Mouse (Mus musculus): Measurements from ENCODE around the gene Clec12b. TPM values are rescaled to one million over a fixed set of nuclear protein-coding genes. Genes with fewer than 3 reads are reported as not detected.

Clec12b gene
- polyA plus RNA-seq, 1 experiment from 2014 or later = 0.18 TPM

DNA sequence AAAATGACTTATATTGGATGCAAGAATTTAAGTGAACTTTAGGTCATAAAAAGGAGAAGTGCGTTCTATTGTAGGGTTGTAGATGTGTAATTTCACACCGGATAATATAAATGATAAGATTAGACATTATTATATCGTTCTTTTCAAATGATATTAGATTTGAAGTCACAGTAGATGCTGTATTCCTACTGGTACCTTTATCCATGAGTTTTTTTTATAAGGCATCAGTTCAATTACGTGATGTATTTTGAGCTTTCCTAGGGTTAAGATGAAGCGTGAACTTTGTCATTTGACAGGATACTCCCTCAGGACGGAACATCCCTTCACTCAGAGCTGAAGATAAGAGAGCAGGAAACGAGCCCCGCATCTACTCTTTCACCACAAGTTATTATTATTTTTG, 11.3 kb upstream of the Clec12b start, which contains the start of gene Clec1b:
Clec1b (plus strand) TSS at position 301 of the 400 bp plus-strand sequence.
- Histone ChIP-seq H3K9ac (ENCODE audit: low read length) (no peak within 1 kb of the TSS), H3K36me3 (ENCODE audit: control insufficient read depth, insufficient read depth, low read length) (no peaks in the 10 kb centered on the region), H3K4me3 (ENCODE audit: control insufficient read depth in 1 of 2, insufficient read depth in 1 of 2, low read depth in 1 of 2, low read length in 2 of 2) (no peak within 1 kb of the TSS), H3K4me2 (ENCODE audit: low read length) (no peak within 1 kb of the TSS), H3K27me3 (ENCODE audit: control insufficient read depth, insufficient read depth, low read length) (no peaks in the 10 kb centered on the region), H3K27ac (replicated peaks in 1 of 2; ENCODE audit: control insufficient read depth in 1 of 2, insufficient read depth in 1 of 2, low read depth in 2 of 2, low read length in 2 of 2) (no peak within 1 kb of the TSS), H3K4me1 (ENCODE audit: control insufficient read depth in 2 of 2, insufficient read depth in 2 of 2, low read length in 2 of 2) (peaks cover 0 to 3% of the 10 kb centered on the region in 2 experiments; a peak in 2 of 4 replicates), H3K9me3 (ENCODE audit: control insufficient read depth, low read length) (no peaks in the 10 kb centered on the region)
- WGBS = 55% methylated on average over 8 of the region's 8 CpGs
- ATAC-seq (ENCODE audit: insufficient number of reproducible peaks, insufficient read depth, low FRiP score, low read depth) = no peak

- 73% methylated on average over 6 of the region's 6 CpGs for WGBS
- H3K4me2 ChIP-seq (ENCODE audit: low read length) = no peak overlapping the region
- no peaks in the 10 kb centered on the region for H3K36me3 ChIP-seq (ENCODE audit: control insufficient read depth, insufficient read depth, low read length)
- H3K27me3 ChIP-seq (ENCODE audit: control insufficient read depth, insufficient read depth, low read length) = no peaks in the 10 kb centered on the region
- H3K4me1 ChIP-seq (ENCODE audit: control insufficient read depth in 2 of 2, insufficient read depth in 2 of 2, low read length in 2 of 2) = no peaks in the 10 kb centered on the region
- no peak overlapping the region for H3K27ac ChIP-seq (replicated peaks in 1 of 2; ENCODE audit: control insufficient read depth in 1 of 2, insufficient read depth in 1 of 2, low read depth in 2 of 2, low read length in 2 of 2)
- no peaks in the 10 kb centered on the region for H3K9me3 ChIP-seq (ENCODE audit: control insufficient read depth, low read length)
- H3K4me3 ChIP-seq (ENCODE audit: control insufficient read depth in 1 of 2, insufficient read depth in 1 of 2, low read depth in 1 of 2, low read length in 2 of 2) = no peak overlapping the region
- H3K9ac ChIP-seq (ENCODE audit: low read length) = no peak overlapping the region
- 0 out of 2 replicates have a peak, but pooled peaks have one; percentile 35 for ATAC-seq (ENCODE audit: insufficient number of reproducible peaks, insufficient read depth, low FRiP score, low read depth)
Observed at GRCm38 (mm10) chr6:129393732-129394131, 8.1 kb upstream of the Clec12b start.

- no peaks in the 10 kb centered on the region for H3K27me3 ChIP-seq (ENCODE audit: control insufficient read depth, insufficient read depth, low read length)
- ATAC-seq (ENCODE audit: insufficient number of reproducible peaks, insufficient read depth, low FRiP score, low read depth) = no peak
- H3K4me3 ChIP-seq (ENCODE audit: control insufficient read depth in 1 of 2, insufficient read depth in 1 of 2, low read depth in 1 of 2, low read length in 2 of 2) = no peak overlapping the region
- H3K4me2 ChIP-seq (ENCODE audit: low read length) = no peak overlapping the region
- WGBS = 26% methylated on average over 2 of the region's 2 CpGs
- no peaks in the 10 kb centered on the region for H3K4me1 ChIP-seq (ENCODE audit: control insufficient read depth in 2 of 2, insufficient read depth in 2 of 2, low read length in 2 of 2)
- no peaks in the 10 kb centered on the region for H3K9me3 ChIP-seq (ENCODE audit: control insufficient read depth, low read length)
- no peak overlapping the region for H3K27ac ChIP-seq (replicated peaks in 1 of 2; ENCODE audit: control insufficient read depth in 1 of 2, insufficient read depth in 1 of 2, low read depth in 2 of 2, low read length in 2 of 2)
- H3K36me3 ChIP-seq (ENCODE audit: control insufficient read depth, insufficient read depth, low read length) = no peaks in the 10 kb centered on the region
- no peak overlapping the region for H3K9ac ChIP-seq (ENCODE audit: low read length)
Observed at GRCm38 (mm10) chr6:129393087-129393720, 7.5 kb upstream of the Clec12b start.

DNA sequence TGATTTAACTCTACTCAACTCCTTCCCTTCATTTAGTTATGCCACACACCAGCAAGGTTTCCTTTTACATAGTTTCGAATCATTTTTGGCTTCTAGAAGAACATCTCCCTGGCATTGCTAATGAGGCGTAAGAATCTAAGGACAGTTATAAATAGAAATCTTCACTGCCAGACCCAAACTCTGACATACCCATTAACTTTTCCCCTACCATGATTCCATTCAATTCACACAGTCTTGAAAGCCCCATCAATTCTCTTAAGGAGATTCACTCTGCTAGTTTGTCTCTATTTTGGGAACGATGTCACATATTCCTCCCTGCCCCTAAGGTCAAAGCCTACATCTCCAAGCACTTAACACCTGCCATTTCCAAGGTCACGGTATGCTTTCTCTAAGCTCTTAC, 674 bp downstream of the Clec12b start:
- WGBS = 60% methylated on average over 4 of the region's 4 CpGs

DNA sequence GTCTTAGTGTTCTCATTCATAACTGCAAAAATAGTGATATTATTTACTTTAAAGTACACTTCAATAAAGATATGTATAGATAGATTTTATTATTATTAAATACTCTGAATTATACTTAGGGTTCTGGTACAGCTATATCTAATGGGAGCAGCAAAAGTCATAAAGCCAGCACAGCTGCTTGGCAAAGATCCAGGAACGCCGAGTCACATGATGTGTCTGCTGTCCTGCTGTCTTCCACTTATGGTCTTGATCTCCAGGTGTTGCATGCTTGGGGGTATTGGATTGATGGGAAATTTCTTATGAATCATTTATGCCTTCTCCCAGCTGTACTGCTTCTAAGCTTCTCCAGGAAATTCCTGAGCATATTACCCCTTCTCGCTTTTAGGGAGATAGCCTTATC, 2.2 kb downstream of the Clec12b start:
- Histone ChIP-seq H3K9ac (ENCODE audit: low read length) (no peak overlapping the region), H3K36me3 (ENCODE audit: control insufficient read depth, insufficient read depth, low read length) (no peaks in the 10 kb centered on the region), H3K27me3 (ENCODE audit: control insufficient read depth, insufficient read depth, low read length) (no peaks in the 10 kb centered on the region), H3K4me3 (ENCODE audit: control insufficient read depth in 1 of 2, insufficient read depth in 1 of 2, low read depth in 1 of 2, low read length in 2 of 2) (no peak overlapping the region), H3K27ac (replicated peaks in 1 of 2; ENCODE audit: control insufficient read depth in 1 of 2, insufficient read depth in 1 of 2, low read depth in 2 of 2, low read length in 2 of 2) (no peak overlapping the region), H3K4me1 (ENCODE audit: control insufficient read depth in 2 of 2, insufficient read depth in 2 of 2, low read length in 2 of 2) (no peaks in the 10 kb centered on the region; a peak in 1 of 4 replicates), H3K4me2 (ENCODE audit: low read length) (no peak overlapping the region), H3K9me3 (ENCODE audit: control insufficient read depth, low read length) (no peaks in the 10 kb centered on the region)
- 63% methylated on average over 3 of the region's 3 CpGs for WGBS
- ATAC-seq (ENCODE audit: insufficient number of reproducible peaks, insufficient read depth, low FRiP score, low read depth) = no peak

More for the DNA sequence above, 674 bp downstream of the Clec12b start:
- Histone ChIP-seq H3K36me3 (ENCODE audit: control insufficient read depth, insufficient read depth, low read length) (no peaks in the 10 kb centered on the region), H3K4me1 (ENCODE audit: control insufficient read depth in 2 of 2, insufficient read depth in 2 of 2, low read length in 2 of 2) (no peaks in the 10 kb centered on the region; a peak in 1 of 4 replicates), H3K9me3 (ENCODE audit: control insufficient read depth, low read length) (no peaks in the 10 kb centered on the region), H3K9ac (ENCODE audit: low read length) (no peak overlapping the region), H3K4me3 (ENCODE audit: control insufficient read depth in 1 of 2, insufficient read depth in 1 of 2, low read depth in 1 of 2, low read length in 2 of 2) (no peak overlapping the region), H3K27ac (replicated peaks in 1 of 2; ENCODE audit: control insufficient read depth in 1 of 2, insufficient read depth in 1 of 2, low read depth in 2 of 2, low read length in 2 of 2) (no peak overlapping the region), H3K27me3 (ENCODE audit: control insufficient read depth, insufficient read depth, low read length) (no peaks in the 10 kb centered on the region), H3K4me2 (ENCODE audit: low read length) (no peak overlapping the region)
- ATAC-seq (ENCODE audit: insufficient number of reproducible peaks, insufficient read depth, low FRiP score, low read depth) = no peak

DNA sequence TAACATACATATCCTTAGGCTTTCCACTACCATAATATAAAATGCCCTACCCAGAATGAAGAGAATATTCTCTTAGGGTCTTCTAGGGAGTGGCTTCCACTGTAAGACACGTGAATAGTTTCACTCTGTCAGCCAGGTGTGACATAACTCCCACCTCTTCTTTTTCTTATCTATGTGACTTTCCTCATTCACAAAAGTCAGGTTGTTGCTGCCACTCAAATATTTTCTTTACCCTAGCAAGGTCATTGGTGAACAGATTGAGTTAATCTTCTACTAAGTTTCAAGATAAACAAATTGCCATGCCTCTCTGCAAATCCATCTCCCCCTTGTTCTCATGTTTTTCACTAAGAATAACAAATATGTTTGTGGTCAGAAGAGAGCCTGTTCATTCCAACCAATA, 3.9 kb downstream of the Clec12b start:
- H3K4me3 ChIP-seq (ENCODE audit: control insufficient read depth in 1 of 2, insufficient read depth in 1 of 2, low read depth in 1 of 2, low read length in 2 of 2) = no peak overlapping the region
- no peak for ATAC-seq (ENCODE audit: insufficient number of reproducible peaks, insufficient read depth, low FRiP score, low read depth)
- WGBS = 63% methylated on average over 1 of the region's 1 CpGs
- no peaks in the 10 kb centered on the region for H3K27me3 ChIP-seq (ENCODE audit: control insufficient read depth, insufficient read depth, low read length)
- H3K9me3 ChIP-seq (ENCODE audit: control insufficient read depth, low read length) = no peaks in the 10 kb centered on the region
- no peak overlapping the region for H3K4me2 ChIP-seq (ENCODE audit: low read length)
- H3K4me1 ChIP-seq (ENCODE audit: control insufficient read depth in 2 of 2, insufficient read depth in 2 of 2, low read length in 2 of 2) = no peaks in the 10 kb centered on the region; a peak in 1 of 4 replicates
- no peak overlapping the region for H3K9ac ChIP-seq (ENCODE audit: low read length)
- H3K36me3 ChIP-seq (ENCODE audit: control insufficient read depth, insufficient read depth, low read length) = no peaks in the 10 kb centered on the region
- no peak overlapping the region for H3K27ac ChIP-seq (replicated peaks in 1 of 2; ENCODE audit: control insufficient read depth in 1 of 2, insufficient read depth in 1 of 2, low read depth in 2 of 2, low read length in 2 of 2)

DNA sequence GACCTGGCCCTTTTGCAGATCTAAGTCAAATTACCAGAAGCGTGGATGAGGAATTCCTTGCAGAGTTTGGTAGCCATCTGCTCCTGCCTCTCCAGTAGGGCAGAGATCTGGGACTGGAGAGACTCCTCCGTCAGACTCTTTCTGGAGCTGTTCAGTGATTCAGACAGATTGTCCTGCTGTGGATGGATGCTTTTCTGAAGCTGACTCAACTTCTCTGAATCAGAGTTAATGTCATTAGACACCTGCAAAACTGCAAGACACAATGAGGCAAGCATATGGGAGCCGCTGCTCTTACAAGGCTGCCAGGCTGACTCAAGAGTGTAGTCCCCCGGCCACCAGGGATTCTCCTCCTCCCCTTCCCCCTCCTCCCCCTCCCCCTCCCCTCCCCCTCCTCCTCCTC, 5.2 kb downstream of the Clec12b start:
- no peaks in the 10 kb centered on the region for H3K36me3 ChIP-seq (ENCODE audit: control insufficient read depth, insufficient read depth, low read length)
- H3K9me3 ChIP-seq (ENCODE audit: control insufficient read depth, low read length) = peaks cover 4% of the 10 kb centered on the region; the same call in 1 of the 2 replicates
- no peak overlapping the region for H3K4me3 ChIP-seq (ENCODE audit: control insufficient read depth in 1 of 2, insufficient read depth in 1 of 2, low read depth in 1 of 2, low read length in 2 of 2)
- H3K4me2 ChIP-seq (ENCODE audit: low read length) = no peak overlapping the region
- no peaks in the 10 kb centered on the region for H3K27me3 ChIP-seq (ENCODE audit: control insufficient read depth, insufficient read depth, low read length)
- no peaks in the 10 kb centered on the region; a peak in 1 of 4 replicates for H3K4me1 ChIP-seq (ENCODE audit: control insufficient read depth in 2 of 2, insufficient read depth in 2 of 2, low read length in 2 of 2)
- ATAC-seq (ENCODE audit: insufficient number of reproducible peaks, insufficient read depth, low FRiP score, low read depth) = no peak
- H3K9ac ChIP-seq (ENCODE audit: low read length) = no peak overlapping the region
- 72% methylated on average over 4 of the region's 4 CpGs for WGBS
- H3K27ac ChIP-seq (replicated peaks in 1 of 2; ENCODE audit: control insufficient read depth in 1 of 2, insufficient read depth in 1 of 2, low read depth in 2 of 2, low read length in 2 of 2) = no peak overlapping the region
